Mouse (Mus musculus): ENCODE measurements around the gene Crhr2.

Gene Crhr2

GRCm38 (mm10) chr6:55045326-55045725 lies 87.5 kb downstream of the Crhr2 start:
- DNase-seq (ENCODE audit: extremely low read depth, low read depth) = peak; percentile 7

- DNase-seq (ENCODE audit: extremely low read depth, low read depth) = no peak
These were observed 88.3 kb downstream of the Crhr2 start for GRCm38 (mm10) chr6:55044542-55044941.

GRCm38 (mm10) chr6:55043206-55043605 lies 89.6 kb downstream of the Crhr2 start:
- no peak for DNase-seq (ENCODE audit: extremely low read depth, low read depth)

Measured in MEL-GATA-1-ER (cell line).